Mouse (Mus musculus): ENCODE data around the gene Rims1. TPM values are rescaled to one million over a fixed set of nuclear protein-coding genes. Genes with fewer than 3 reads are reported as not detected.
A peak's percentile ranks its signal among the peaks of the same experiment; 100 is the strongest.

The Rims1 gene
- polyA plus RNA-seq, 1 experiment from 2014 or later, result 3.2 TPM

DNA sequence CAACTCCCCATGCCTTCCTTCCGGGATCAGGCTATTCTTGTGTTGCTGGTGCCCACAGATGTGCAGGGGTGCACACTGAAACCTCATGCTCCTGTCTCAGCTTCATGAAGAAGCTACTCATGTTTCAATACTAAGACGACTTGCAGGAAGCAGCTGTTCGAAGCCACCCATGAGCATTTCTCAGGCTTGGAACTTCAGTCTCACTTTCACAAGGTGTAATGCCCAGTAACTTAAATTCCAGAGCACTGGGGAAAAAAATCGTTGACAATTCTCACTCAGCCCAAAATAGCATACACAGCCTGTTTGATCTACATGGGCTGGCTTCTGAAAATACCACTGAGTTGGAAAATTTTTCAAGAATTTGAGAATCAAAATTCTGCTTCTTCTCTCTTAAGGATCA, 77.6 kb downstream of the Rims1 start:
- no peak overlapping the region for H3K4me2 ChIP-seq (ENCODE audit: low read length)
- H3K9me3 ChIP-seq (replicated peaks; ENCODE audit: control insufficient read depth, low read length), result no peaks in the 10 kb centered on the region
- no peaks in the 10 kb centered on the region for H3K27me3 ChIP-seq (replicated peaks; ENCODE audit: control insufficient read depth, insufficient read depth, low read length)
- no peaks in the 10 kb centered on the region for H3K36me3 ChIP-seq (ENCODE audit: control insufficient read depth, insufficient read depth, low read length)
- no peaks in the 10 kb centered on the region for H3K4me1 ChIP-seq (ENCODE audit: control insufficient read depth, insufficient read depth, low read length)
- DNase-seq (ENCODE audit: low spot score), result no peak
- no peak overlapping the region for H3K27ac ChIP-seq (ENCODE audit: low read depth, low read length)
- no peak overlapping the region for H3K4me3 ChIP-seq (ENCODE audit: low read depth, low read length)
- ATAC-seq, result no peak
- 83% methylated on average over 4 of the region's 4 CpGs for WGBS
- no peak overlapping the region for H3K9ac ChIP-seq (ENCODE audit: low read length)

DNA sequence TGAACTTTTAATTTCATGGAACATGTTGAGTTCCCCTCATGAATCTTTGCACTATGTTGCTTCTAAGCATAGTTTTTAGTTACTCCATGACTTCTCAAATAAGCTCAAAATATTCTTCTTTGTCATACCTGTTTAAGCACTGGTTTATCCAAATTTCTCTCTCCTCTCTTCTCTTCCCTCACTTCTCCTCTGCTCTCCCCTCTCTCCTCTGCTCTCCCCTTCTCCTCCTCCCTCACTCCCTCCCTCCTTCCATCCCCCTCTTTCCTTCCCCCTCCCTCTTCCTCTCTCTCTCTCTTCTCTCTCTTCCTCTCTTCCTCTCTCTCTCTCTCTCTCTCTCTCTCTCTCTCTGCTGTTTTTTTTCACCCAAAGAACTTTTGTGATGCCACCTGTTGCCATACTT, 84.1 kb downstream of the Rims1 start:
- DNase-seq (ENCODE audit: low spot score) (no peak), ATAC-seq (no peak)
- no peak overlapping the region for H3K4me2 ChIP-seq (ENCODE audit: low read length)
- H3K4me3 ChIP-seq (ENCODE audit: low read depth, low read length), result no peak overlapping the region
- H3K9ac ChIP-seq (ENCODE audit: low read length), result no peak overlapping the region
- H3K27me3 ChIP-seq (replicated peaks; ENCODE audit: control insufficient read depth, insufficient read depth, low read length), result no peaks in the 10 kb centered on the region
- H3K4me1 ChIP-seq (ENCODE audit: control insufficient read depth, insufficient read depth, low read length), result no peaks in the 10 kb centered on the region
- no peaks in the 10 kb centered on the region for H3K36me3 ChIP-seq (ENCODE audit: control insufficient read depth, insufficient read depth, low read length)
- no peaks in the 10 kb centered on the region for H3K9me3 ChIP-seq (replicated peaks; ENCODE audit: control insufficient read depth, low read length)
- H3K27ac ChIP-seq (ENCODE audit: low read depth, low read length), result no peak overlapping the region

DNA sequence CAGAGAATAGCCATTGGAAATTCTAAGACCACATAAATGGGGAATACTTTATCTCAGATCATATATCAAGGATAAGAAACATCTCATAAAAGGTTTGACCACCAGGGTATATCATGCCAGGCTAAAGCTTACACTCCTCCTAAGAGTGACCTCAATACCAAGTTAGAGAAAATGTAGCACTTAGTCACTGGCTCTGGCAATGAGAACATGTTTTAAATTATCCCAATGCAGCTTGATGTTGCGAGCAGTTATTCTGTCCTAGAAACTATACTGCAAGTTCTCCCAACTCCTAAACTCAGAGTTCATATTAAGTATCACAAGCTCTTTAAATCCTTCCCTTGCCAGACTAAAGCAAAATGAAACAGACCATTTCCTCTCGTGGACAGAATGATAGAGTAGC, 85.1 kb downstream of the Rims1 start:
- Histone ChIP-seq H3K27me3 (replicated peaks; ENCODE audit: control insufficient read depth, insufficient read depth, low read length) (no peaks in the 10 kb centered on the region), H3K4me2 (ENCODE audit: low read length) (no peak overlapping the region), H3K36me3 (ENCODE audit: control insufficient read depth, insufficient read depth, low read length) (no peaks in the 10 kb centered on the region), H3K9ac (ENCODE audit: low read length) (no peak overlapping the region), H3K4me1 (ENCODE audit: control insufficient read depth, insufficient read depth, low read length) (no peaks in the 10 kb centered on the region), H3K4me3 (ENCODE audit: low read depth, low read length) (no peak overlapping the region), H3K27ac (ENCODE audit: low read depth, low read length) (no peak overlapping the region), H3K9me3 (replicated peaks; ENCODE audit: control insufficient read depth, low read length) (no peaks in the 10 kb centered on the region)
- WGBS, result 85% methylated on average over 2 of the region's 2 CpGs
- no peak for ATAC-seq
- no peak for DNase-seq (ENCODE audit: low spot score)

DNA sequence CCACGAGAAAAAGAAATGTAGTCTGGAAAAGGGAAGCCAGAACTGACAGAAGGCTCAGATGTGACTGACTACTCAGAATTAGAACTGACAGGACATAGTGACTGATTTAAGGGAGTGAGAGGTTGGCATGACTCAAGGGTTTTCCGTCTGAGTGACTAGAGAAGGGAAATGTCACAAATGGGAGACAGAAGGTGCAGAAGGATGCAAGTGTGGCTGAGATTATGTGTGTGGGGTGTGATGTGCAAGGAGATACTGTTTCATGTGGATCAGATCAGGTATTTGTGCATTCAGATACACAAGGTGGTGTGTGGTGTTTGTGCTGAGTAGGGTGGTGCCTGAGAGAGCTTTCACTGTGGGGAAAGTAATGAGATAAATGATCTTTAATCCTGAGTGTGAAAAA, 96.3 kb downstream of the Rims1 start:
- ATAC-seq (no peak), DNase-seq (ENCODE audit: low spot score) (no peak)
- Histone ChIP-seq H3K9ac (ENCODE audit: low read length) (no peak overlapping the region), H3K4me1 (ENCODE audit: control insufficient read depth, insufficient read depth, low read length) (no peaks in the 10 kb centered on the region), H3K27me3 (replicated peaks; ENCODE audit: control insufficient read depth, insufficient read depth, low read length) (no peaks in the 10 kb centered on the region), H3K4me2 (ENCODE audit: low read length) (no peak overlapping the region), H3K27ac (ENCODE audit: low read depth, low read length) (no peak overlapping the region), H3K9me3 (replicated peaks; ENCODE audit: control insufficient read depth, low read length) (no peaks in the 10 kb centered on the region), H3K36me3 (ENCODE audit: control insufficient read depth, insufficient read depth, low read length) (no peaks in the 10 kb centered on the region), H3K4me3 (ENCODE audit: low read depth, low read length) (no peak overlapping the region)
- WGBS, result 45% methylated on average over 2 of the region's 2 CpGs

DNA sequence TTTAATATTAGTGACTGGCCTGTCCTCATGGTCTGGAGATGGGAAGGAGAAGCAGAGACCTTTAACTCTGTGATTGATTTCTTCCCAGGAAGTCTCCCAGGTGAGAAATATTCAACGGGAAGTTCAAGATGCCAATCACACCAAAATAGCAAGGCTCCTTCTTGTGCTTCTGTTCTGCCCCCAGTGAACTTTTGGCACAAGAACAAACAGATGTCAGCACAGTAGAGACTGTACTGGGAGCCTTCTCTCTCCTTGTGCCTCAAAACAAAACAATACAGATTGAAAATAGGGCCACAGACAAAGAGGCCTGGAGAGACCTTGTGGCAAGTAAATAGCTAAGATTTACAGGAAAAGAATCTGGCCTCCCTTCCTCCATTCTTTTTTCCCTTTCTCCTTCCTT, 110.7 kb downstream of the Rims1 start:
- no peak overlapping the region for H3K4me3 ChIP-seq (ENCODE audit: low read depth, low read length)
- no peaks in the 10 kb centered on the region for H3K36me3 ChIP-seq (ENCODE audit: control insufficient read depth, insufficient read depth, low read length)
- H3K9ac ChIP-seq (ENCODE audit: low read length), result no peak overlapping the region
- WGBS, result 15% methylated on average over 1 of the region's 1 CpGs
- H3K27me3 ChIP-seq (replicated peaks; ENCODE audit: control insufficient read depth, insufficient read depth, low read length), result no peaks in the 10 kb centered on the region
- peak; percentile 13 for DNase-seq (ENCODE audit: low spot score)
- no peaks in the 10 kb centered on the region for H3K4me1 ChIP-seq (ENCODE audit: control insufficient read depth, insufficient read depth, low read length)
- H3K9me3 ChIP-seq (replicated peaks; ENCODE audit: control insufficient read depth, low read length), result no peaks in the 10 kb centered on the region
- H3K4me2 ChIP-seq (ENCODE audit: low read length), result no peak overlapping the region
- no peak for ATAC-seq
- no peak overlapping the region for H3K27ac ChIP-seq (ENCODE audit: low read depth, low read length)

DNA sequence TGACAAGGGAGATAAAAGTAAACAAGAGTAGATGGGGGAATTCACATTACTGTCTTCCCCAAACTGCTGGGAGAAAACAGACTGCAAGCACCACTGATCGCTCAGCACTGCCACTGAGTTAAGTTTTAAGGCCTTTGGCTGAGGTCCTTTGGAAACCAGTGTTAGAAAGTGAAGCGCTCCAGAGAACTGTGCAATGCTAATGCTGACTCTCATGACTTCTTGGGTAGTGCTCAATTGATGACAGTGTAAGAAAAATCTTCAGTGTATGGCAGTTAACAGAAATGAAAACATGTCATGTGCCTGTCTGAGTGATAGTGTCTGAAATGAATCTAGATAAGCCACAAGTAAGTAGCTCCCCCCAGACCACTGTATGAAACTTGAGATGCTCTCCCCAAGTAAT, 111.3 kb downstream of the Rims1 start:
- Histone ChIP-seq H3K4me3 (ENCODE audit: low read depth, low read length) (no peak overlapping the region), H3K27me3 (replicated peaks; ENCODE audit: control insufficient read depth, insufficient read depth, low read length) (no peaks in the 10 kb centered on the region), H3K4me2 (ENCODE audit: low read length) (no peak overlapping the region), H3K27ac (ENCODE audit: low read depth, low read length) (no peak overlapping the region), H3K9ac (ENCODE audit: low read length) (no peak overlapping the region), H3K4me1 (ENCODE audit: control insufficient read depth, insufficient read depth, low read length) (no peaks in the 10 kb centered on the region), H3K36me3 (ENCODE audit: control insufficient read depth, insufficient read depth, low read length) (no peaks in the 10 kb centered on the region), H3K9me3 (replicated peaks; ENCODE audit: control insufficient read depth, low read length) (no peaks in the 10 kb centered on the region)
- DNase-seq (ENCODE audit: low spot score), result no peak
- WGBS, result 88% methylated on average over 2 of the region's 2 CpGs
- ATAC-seq, result no peak

DNA sequence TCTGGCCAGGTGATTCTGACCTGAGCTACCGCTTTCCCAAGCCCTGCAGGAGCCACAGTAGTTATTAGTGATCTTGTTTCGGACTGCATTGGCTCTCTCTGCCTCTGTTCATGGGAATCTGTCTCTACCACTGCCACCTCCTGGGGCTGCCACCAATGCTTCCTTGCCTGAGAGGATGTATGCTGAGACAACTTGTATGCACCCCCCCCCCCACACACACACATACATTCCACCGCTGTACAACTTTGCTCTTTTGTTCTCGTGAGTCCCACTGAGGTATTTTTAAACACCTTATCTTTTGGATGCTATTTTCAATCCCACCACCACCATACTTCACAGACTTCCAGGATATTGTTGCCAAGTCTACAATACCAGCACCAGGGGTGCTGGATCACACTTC, 122.3 kb downstream of the Rims1 start:
- WGBS, result 85% methylated on average over 4 of the region's 4 CpGs
- Histone ChIP-seq H3K9me3 (replicated peaks; ENCODE audit: control insufficient read depth, low read length) (no peaks in the 10 kb centered on the region), H3K36me3 (ENCODE audit: control insufficient read depth, insufficient read depth, low read length) (no peaks in the 10 kb centered on the region)

DNA sequence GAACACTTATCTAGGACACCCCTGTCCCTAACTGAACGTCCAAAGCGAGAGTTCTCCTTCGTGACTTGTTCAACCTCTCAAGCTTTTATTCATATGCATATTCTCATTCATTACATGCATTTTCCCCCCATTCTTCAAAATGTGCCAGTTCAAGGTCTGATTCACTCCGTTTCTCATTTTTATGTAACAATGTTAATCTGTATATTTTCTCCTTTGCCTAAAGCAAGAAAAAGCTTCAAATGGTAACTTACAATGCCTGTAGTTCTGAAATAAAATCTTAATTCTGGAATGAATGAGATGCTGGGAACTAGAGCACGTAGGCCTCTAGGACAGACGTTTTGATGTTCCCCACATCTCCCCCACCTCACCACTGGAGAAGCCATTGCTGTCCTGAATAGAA, 141.6 kb downstream of the Rims1 start:
- no peak overlapping the region for H3K4me3 ChIP-seq (ENCODE audit: low read depth, low read length)
- no peak overlapping the region for H3K27ac ChIP-seq (ENCODE audit: low read depth, low read length)
- H3K4me2 ChIP-seq (ENCODE audit: low read length), result no peak overlapping the region
- ATAC-seq (no peak), DNase-seq (ENCODE audit: low spot score) (no peak)
- H3K27me3 ChIP-seq (replicated peaks; ENCODE audit: control insufficient read depth, insufficient read depth, low read length), result no peaks in the 10 kb centered on the region
- no peaks in the 10 kb centered on the region for H3K9me3 ChIP-seq (replicated peaks; ENCODE audit: control insufficient read depth, low read length)
- H3K36me3 ChIP-seq (ENCODE audit: control insufficient read depth, insufficient read depth, low read length), result no peaks in the 10 kb centered on the region
- H3K9ac ChIP-seq (ENCODE audit: low read length), result no peak overlapping the region
- 81% methylated on average over 6 of the region's 6 CpGs for WGBS
- no peaks in the 10 kb centered on the region for H3K4me1 ChIP-seq (ENCODE audit: control insufficient read depth, insufficient read depth, low read length)

More for the DNA sequence above, 122.3 kb downstream of the Rims1 start:
- no peak for DNase-seq (ENCODE audit: low spot score)
- Histone ChIP-seq H3K4me2 (ENCODE audit: low read length) (no peak overlapping the region), H3K9ac (ENCODE audit: low read length) (no peak overlapping the region), H3K4me1 (ENCODE audit: control insufficient read depth, insufficient read depth, low read length) (no peaks in the 10 kb centered on the region), H3K4me3 (ENCODE audit: low read depth, low read length) (no peak overlapping the region), H3K27me3 (replicated peaks; ENCODE audit: control insufficient read depth, insufficient read depth, low read length) (no peaks in the 10 kb centered on the region), H3K27ac (ENCODE audit: low read depth, low read length) (no peak overlapping the region)
- no peak for ATAC-seq

DNA sequence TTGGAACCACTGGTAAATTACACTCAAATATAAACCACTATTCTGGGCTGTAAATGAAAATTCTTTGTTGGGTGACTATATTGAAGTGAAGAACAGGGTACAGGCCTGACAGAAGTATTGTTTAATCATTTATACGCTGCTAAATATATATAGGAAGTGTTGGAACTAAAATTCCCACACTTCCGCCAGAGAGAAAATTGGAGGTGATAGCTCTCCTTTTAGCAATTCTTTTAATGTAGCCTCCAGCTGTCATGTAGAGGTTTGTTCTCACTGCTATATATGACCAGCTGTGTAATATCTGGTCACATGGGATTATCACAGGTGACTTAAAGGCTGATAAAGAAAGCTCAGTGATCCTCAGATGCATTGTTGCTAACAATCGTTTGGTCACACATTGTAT, 144.0 kb downstream of the Rims1 start:
- Histone ChIP-seq H3K27ac (ENCODE audit: low read depth, low read length) (no peak overlapping the region), H3K36me3 (ENCODE audit: control insufficient read depth, insufficient read depth, low read length) (no peaks in the 10 kb centered on the region), H3K9me3 (replicated peaks; ENCODE audit: control insufficient read depth, low read length) (no peaks in the 10 kb centered on the region), H3K4me1 (ENCODE audit: control insufficient read depth, insufficient read depth, low read length) (no peaks in the 10 kb centered on the region), H3K4me2 (ENCODE audit: low read length) (no peak overlapping the region), H3K9ac (ENCODE audit: low read length) (no peak overlapping the region), H3K27me3 (replicated peaks; ENCODE audit: control insufficient read depth, insufficient read depth, low read length) (no peaks in the 10 kb centered on the region), H3K4me3 (ENCODE audit: low read depth, low read length) (no peak overlapping the region)
- no peak for ATAC-seq
- WGBS, result 89% methylated on average over 3 of the region's 3 CpGs
- DNase-seq (ENCODE audit: low spot score), result no peak

DNA sequence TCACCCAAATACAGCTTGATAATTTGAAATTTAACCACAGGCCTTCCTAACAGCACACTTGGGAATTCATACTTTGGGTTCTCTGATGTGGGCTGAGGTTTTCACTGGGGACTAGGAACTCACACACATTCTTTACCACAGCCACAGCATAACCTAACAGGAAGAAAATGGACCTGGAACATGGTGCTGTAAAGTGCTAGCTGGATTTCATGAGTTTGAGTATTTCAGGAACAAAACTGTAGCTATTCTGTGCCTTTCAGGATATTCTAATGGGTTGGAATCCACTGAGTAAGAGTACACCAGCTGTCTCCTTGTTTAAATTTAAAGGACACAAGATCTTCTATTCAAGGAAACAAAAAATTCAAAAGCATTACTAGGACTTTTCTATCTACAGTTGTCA, 149.8 kb downstream of the Rims1 start:
- H3K4me2 ChIP-seq (ENCODE audit: low read length), result no peak overlapping the region
- H3K27me3 ChIP-seq (replicated peaks; ENCODE audit: control insufficient read depth, insufficient read depth, low read length), result no peaks in the 10 kb centered on the region
- no peak overlapping the region for H3K4me3 ChIP-seq (ENCODE audit: low read depth, low read length)
- H3K4me1 ChIP-seq (ENCODE audit: control insufficient read depth, insufficient read depth, low read length), result no peaks in the 10 kb centered on the region
- H3K27ac ChIP-seq (ENCODE audit: low read depth, low read length), result no peak overlapping the region
- H3K9ac ChIP-seq (ENCODE audit: low read length), result no peak overlapping the region
- no peak for ATAC-seq
- H3K36me3 ChIP-seq (ENCODE audit: control insufficient read depth, insufficient read depth, low read length), result no peaks in the 10 kb centered on the region
- DNase-seq (ENCODE audit: low spot score), result no peak
- H3K9me3 ChIP-seq (replicated peaks; ENCODE audit: control insufficient read depth, low read length), result no peaks in the 10 kb centered on the region

Data from forebrain, embryonic 14.5 days (tissue).